Mouse (Mus musculus) small intestine, adult 2 months (tissue): ENCODE data around the gene Cd63. TPM values are rescaled to one million over a fixed set of nuclear protein-coding genes. Genes with fewer than 3 reads are reported as not detected.

ENCODE experiments used
- H3K27ac ChIP-seq: fragments of 200-500 bp; 2 replicates; pipeline ENCODE4 v1.5.1; 2012; ENCODE audit warnings: low read depth, low read length, control low read depth, inconsistent platforms; ENCODE audit not compliant: insufficient read depth
- H3K27me3 ChIP-seq: fragments of 200-500 bp; 2 replicates; pipeline ENCODE4 v1.6.1; 2012; ENCODE audit warnings: mild to moderate bottlenecking, moderate library complexity, low read length, inconsistent platforms; ENCODE audit not compliant: control insufficient read depth, insufficient read depth
- H3K36me3 ChIP-seq: fragments of 200-500 bp; 2 replicates; pipeline ENCODE4 v1.6.1; 2012; ENCODE audit warnings: mild to moderate bottlenecking, low read length, control low read depth, inconsistent platforms; ENCODE audit not compliant: control insufficient read depth, insufficient read depth
- H3K4me1 ChIP-seq: fragments of 200-500 bp; 2 replicates; pipeline ENCODE4 v1.6.1; 2012; ENCODE audit warnings: low read length, inconsistent platforms, mixed read lengths; ENCODE audit not compliant: control insufficient read depth, insufficient read depth, insufficient read length
- H3K4me3 ChIP-seq: fragments of 200-500 bp; 2 replicates; pipeline ENCODE4 v1.5.1; 2012; ENCODE audit warnings: low read depth, mild to moderate bottlenecking, control low read depth, inconsistent platforms, low read length, moderate library complexity
- CTCF ChIP-seq: fragments of 200-500 bp; IDR thresholded peaks from 2 replicates; pipeline ENCODE4 v1.5.1; 2012; ENCODE audit warnings: low read depth, mild to moderate bottlenecking, control low read depth, inconsistent platforms, low read length, moderate library complexity, mixed read lengths; ENCODE audit not compliant: insufficient replicate concordance, insufficient read length; ENCODE audit errors: extremely low read depth
- POLR2A ChIP-seq: fragments of 200-500 bp; IDR thresholded peaks from 2 replicates; pipeline ENCODE4 v1.6.1; 2012; ENCODE audit warnings: low read depth, mild to moderate bottlenecking, control low read depth, inconsistent platforms, low read length, moderate library complexity
- WGBS: fragments of 180-500 bp; shearing (Covaris S2); methylation state at CpG from one replicate; pipeline ENCODE4 v1.1.7; 2018; 5-methylcytosine and 5-hydroxymethylcytosine counted together
- polyA plus RNA-seq: library from polyadenylated mRNA; depleted of rRNA; stranded (reverse); fragments of >200 nt; gene quantifications from 2 replicates; pipeline ENCODE4 v1.2.3, GENCODE M21; 2012

Gene Cd63
- polyA plus RNA-seq, 1 experiment: 91.5 TPM

DNA sequence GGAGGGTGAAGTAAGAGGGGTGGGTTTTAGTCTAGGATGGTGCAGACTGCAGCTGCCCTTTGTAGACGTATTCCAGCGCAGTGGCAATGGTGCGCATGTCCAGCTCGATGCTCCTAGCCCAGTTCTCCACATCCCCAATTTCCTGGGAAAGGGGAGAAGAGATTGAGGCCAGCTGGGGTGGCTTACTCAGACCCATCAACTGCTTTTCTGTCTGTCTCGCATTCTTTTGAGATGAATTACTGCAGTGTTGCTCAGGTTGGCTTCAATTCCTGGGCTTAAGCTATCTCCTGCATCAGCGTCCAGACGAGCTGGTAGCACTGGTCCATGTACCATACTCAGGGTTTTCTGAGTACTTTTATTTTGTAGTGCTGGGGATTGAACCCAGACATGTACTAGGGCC, 19.2 kb downstream of the Cd63 start:
- no peaks in the 10 kb centered on the region for H3K27me3 ChIP-seq
- H3K27ac ChIP-seq: peak overlapping the region; percentile 70; the same call in 1 of the 2 replicates
- TF ChIP-seq CTCF (no peak), POLR2A (no peak)
- WGBS: 84% methylated on average over 7 of the region's 7 CpGs
- no peak overlapping the region for H3K4me3 ChIP-seq
- H3K36me3 ChIP-seq: peaks cover 16% of the 10 kb centered on the region
- H3K4me1 ChIP-seq: peaks cover 31% of the 10 kb centered on the region

GRCm38 (mm10) chr10:128920736-128921161, 20.0 kb downstream of the Cd63 start:
- H3K36me3 ChIP-seq: peaks cover 11% of the 10 kb centered on the region; the same call in 1 of the 2 replicates
- no peaks in the 10 kb centered on the region for H3K27me3 ChIP-seq
- H3K4me1 ChIP-seq: peaks cover 31% of the 10 kb centered on the region
- WGBS: 39% methylated on average over 3 of the region's 3 CpGs
- no peak overlapping the region; the same call in 1 of the 2 replicates for H3K27ac ChIP-seq
- TF ChIP-seq CTCF (no peak), POLR2A (no peak)
- H3K4me3 ChIP-seq: no peak overlapping the region

DNA sequence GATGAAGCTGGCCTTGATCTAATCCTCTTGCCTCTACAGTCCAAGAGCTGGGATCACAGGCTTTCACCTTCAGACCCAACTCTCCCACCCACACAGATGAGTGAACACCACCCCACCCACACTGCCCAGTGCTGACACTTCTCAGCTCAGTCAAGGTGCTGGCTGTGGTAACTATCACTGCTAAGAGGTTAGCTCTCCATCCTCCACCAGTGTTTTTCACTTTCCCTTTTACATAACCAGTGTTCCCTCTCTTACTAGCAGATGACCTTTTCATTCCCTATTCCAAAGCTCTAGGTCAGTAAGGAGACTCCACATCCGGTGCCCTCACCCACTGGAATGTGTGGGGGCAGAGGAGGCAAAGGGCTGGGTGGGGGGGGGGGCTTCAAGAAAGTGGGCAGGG, 20.5 kb downstream of the Cd63 start:
- H3K4me3 ChIP-seq: no peak overlapping the region
- WGBS: 77% methylated on average over 1 of the region's 1 CpGs
- peaks cover 31% of the 10 kb centered on the region for H3K4me1 ChIP-seq
- no peaks in the 10 kb centered on the region for H3K27me3 ChIP-seq
- H3K36me3 ChIP-seq: peaks cover 11% of the 10 kb centered on the region; the same call in 1 of the 2 replicates
- TF ChIP-seq POLR2A (no peak), CTCF (no peak)
- H3K27ac ChIP-seq: 0 out of 2 replicates have a peak overlapping the region, but pooled peaks have one; percentile 18

DNA sequence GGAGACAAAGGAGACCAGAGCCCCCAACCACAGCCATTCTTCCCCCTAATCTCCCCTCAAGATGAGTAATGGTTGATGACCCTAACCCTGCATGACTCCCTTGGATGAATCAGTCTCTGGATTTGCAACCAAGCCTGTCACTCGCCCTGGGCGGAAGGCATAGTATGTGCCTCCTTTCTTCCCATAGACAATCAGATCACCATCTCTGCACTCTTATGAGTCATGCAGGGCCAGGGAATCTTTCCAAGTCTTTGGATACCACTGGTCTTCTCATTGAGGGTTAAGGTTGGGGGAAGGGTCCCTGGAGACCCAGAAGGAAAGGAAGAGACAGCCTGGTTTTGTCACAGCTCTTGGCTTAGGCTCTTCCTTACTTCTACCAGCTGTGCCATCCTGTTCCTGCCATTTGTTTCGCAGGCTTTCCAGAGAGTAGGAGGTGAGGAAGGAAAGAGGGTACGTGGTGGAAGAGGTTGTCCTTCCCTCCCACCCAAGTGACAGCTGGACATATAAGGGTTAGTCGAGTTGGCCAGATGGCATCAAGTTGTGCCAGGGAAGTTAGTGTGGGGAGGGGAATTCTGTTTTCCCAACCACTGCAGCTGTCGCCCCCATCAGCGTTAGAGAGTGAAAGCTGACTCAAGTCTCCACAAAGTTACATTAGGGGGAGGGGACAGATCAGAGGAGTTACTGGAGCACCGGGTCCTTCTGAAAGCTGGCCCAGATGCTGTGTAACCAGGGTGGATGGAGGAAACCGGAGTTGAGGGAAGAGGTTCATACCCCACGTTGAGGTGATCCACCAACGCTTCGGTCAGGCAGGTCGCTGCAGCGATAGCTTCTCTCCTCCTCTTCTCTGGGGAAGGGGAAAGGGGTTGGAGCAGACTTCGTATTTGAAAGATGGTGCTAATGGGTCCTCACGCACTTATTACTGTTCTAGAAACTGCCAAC, 21.4 kb downstream of the Cd63 start:
- TF ChIP-seq POLR2A: no peak
- TF ChIP-seq CTCF: no peak
- H3K36me3 ChIP-seq: peaks cover 7% of the 10 kb centered on the region; the same call in 1 of the 2 replicates
- peaks cover 31% of the 10 kb centered on the region for H3K4me1 ChIP-seq
- no peaks in the 10 kb centered on the region for H3K27me3 ChIP-seq
- H3K4me3 ChIP-seq: peak overlapping the region; percentile 68
- peak overlapping the region; percentile 23; the same call in 1 of the 2 replicates for H3K27ac ChIP-seq
- WGBS: 56% methylated on average over 16 of the region's 16 CpGs

GRCm38 (mm10) chr10:128922822-128923012, 21.9 kb downstream of the Cd63 start, which contains the start of gene Rdh5:
Gene Rdh5, minus strand, starts transcription at chr10:128922888.
- peak within 1 kb of the TSS; percentile 97 for H3K27ac ChIP-seq
- no peaks in the 10 kb centered on the region for H3K27me3 ChIP-seq
- H3K36me3 ChIP-seq: peaks cover 4% of the 10 kb centered on the region; the same call in 1 of the 2 replicates
- peak within 1 kb of the TSS; percentile 68 for H3K4me3 ChIP-seq
- WGBS: 11% methylated on average over 1 of the region's 1 CpGs
- TF ChIP-seq POLR2A (no peak), CTCF (no peak)
- H3K4me1 ChIP-seq: peaks cover 31% of the 10 kb centered on the region

DNA sequence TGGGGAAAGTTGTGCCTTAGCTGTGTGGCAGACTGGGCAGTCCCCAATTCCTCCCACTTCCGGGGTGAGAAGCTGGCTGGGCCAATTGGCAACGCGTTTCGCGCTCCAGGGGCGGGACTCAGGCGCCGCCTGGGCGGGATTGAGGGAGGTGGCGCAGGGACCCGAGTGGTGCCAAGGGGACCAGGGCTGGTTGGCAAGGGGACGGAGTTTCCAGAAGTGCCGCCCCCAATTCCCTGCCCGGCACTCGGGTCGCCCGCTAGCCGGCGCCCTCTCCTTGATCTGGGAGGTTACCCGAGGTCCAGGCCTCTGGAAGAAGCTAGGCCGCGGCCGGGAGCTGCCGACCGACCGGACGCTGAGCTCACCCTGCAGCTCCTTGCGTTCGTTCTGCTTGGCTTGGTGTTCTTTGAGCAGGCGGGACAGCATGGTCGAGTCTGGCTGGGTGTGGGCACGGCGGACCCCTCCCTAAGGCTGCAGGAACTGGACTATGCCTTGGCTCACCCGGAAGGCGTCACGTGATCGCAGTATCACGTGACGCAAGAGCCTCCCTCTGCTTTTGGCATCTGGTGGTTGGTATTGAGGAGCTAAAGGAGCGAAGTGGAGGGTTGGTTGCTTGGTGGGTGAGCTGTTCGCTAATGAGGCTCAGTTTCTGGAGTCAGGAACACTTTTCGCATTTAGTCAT, 22.4 kb downstream of the Cd63 start:
- peak overlapping the region; percentile 68 for H3K4me3 ChIP-seq
- no peaks in the 10 kb centered on the region for H3K27me3 ChIP-seq
- peaks cover 29% of the 10 kb centered on the region for H3K4me1 ChIP-seq
- WGBS: under 1% methylated on average over 42 of the region's 42 CpGs
- H3K36me3 ChIP-seq: peaks cover 1% of the 10 kb centered on the region; the same call in 1 of the 2 replicates
- TF ChIP-seq CTCF (no peak), POLR2A (peak; percentile 61)
- peak overlapping the region; percentile 97 for H3K27ac ChIP-seq

- Histone ChIP-seq H3K4me3 (peak within 1 kb of the TSS; percentile 68), H3K27ac (peak within 1 kb of the TSS; percentile 97), H3K27me3 (no peaks in the 10 kb centered on the region), H3K4me1 (peaks cover 22% of the 10 kb centered on the region), H3K36me3 (no peaks in the 10 kb centered on the region; the same call in 1 of the 2 replicates)
- TF ChIP-seq CTCF (no peak), POLR2A (no peak)
- 38% methylated on average over 9 of the region's 9 CpGs for WGBS
Observed at GRCm38 (mm10) chr10:128923935-128924334, 23.1 kb downstream of the Cd63 start, which contains the start of gene Bloc1s1. Gene Bloc1s1, minus strand, starts transcription at chr10:128924035.
